Mouse (Mus musculus): ENCODE results near the gene Glis2.

Glis2 gene

GRCm38 (mm10) chr16:4641119-4641838 is 46.8 kb downstream of the Glis2 start:
- peak; percentile 52 to 54 for DNase-seq

GRCm38 (mm10) chr16:4642190-4642589 is 47.7 kb downstream of the Glis2 start:
- DNase-seq = no peak

- DNase-seq = no peak
These were observed 48.4 kb downstream of the Glis2 start for GRCm38 (mm10) chr16:4642937-4643336.

- no peak for DNase-seq
These were observed 49.3 kb downstream of the Glis2 start for GRCm38 (mm10) chr16:4643670-4644419.

GRCm38 (mm10) chr16:4645867-4646266 is 51.4 kb downstream of the Glis2 start:
- no peak for DNase-seq

- DNase-seq = no peak
These were observed 52.3 kb downstream of the Glis2 start for GRCm38 (mm10) chr16:4646831-4647230.

- no peak for DNase-seq
These were observed 53.2 kb downstream of the Glis2 start for GRCm38 (mm10) chr16:4647651-4648141.

- no peak for DNase-seq
These were observed 54.0 kb downstream of the Glis2 start for GRCm38 (mm10) chr16:4648416-4649023.

GRCm38 (mm10) chr16:4649211-4649610 is 54.7 kb downstream of the Glis2 start:
- no peak for DNase-seq

GRCm38 (mm10) chr16:4649692-4650091 is 55.2 kb downstream of the Glis2 start:
- DNase-seq = no peak

GRCm38 (mm10) chr16:4650161-4650560 is 55.6 kb downstream of the Glis2 start:
- DNase-seq = no peak

GRCm38 (mm10) chr16:4651081-4651480 is 56.6 kb downstream of the Glis2 start:
- no peak for DNase-seq

- no peak for DNase-seq
These were observed 57.1 kb downstream of the Glis2 start for GRCm38 (mm10) chr16:4651624-4652023.

GRCm38 (mm10) chr16:4652707-4653416 is 58.3 kb downstream of the Glis2 start:
- DNase-seq = no peak

- DNase-seq = no peak
These were observed 60.2 kb downstream of the Glis2 start for GRCm38 (mm10) chr16:4654706-4655105.

GRCm38 (mm10) chr16:4655251-4655734 is 60.8 kb downstream of the Glis2 start:
- no peak for DNase-seq

- no peak for DNase-seq
These were observed 61.5 kb downstream of the Glis2 start for GRCm38 (mm10) chr16:4655764-4656570.

- DNase-seq = no peak
These were observed 62.1 kb downstream of the Glis2 start for GRCm38 (mm10) chr16:4656571-4657081.

GRCm38 (mm10) chr16:4658781-4659245 is 64.3 kb downstream of the Glis2 start:
- no peak for DNase-seq

- no peak for DNase-seq
These were observed 64.8 kb downstream of the Glis2 start for GRCm38 (mm10) chr16:4659326-4659725.

GRCm38 (mm10) chr16:4661605-4662004 is 67.1 kb downstream of the Glis2 start:
- no peak for DNase-seq

- DNase-seq = no peak
These were observed 69.3 kb downstream of the Glis2 start for GRCm38 (mm10) chr16:4663806-4664205.
